Mouse (Mus musculus) ovary, postnatal 14 days (tissue): ENCODE results near the gene Arl16.
"Not testable (repeated sequence)": the region's sequence is repeated elsewhere in the genome, so short reads cannot be mapped to it uniquely, and the experiment has no call there.

Experiments
- DNase-seq: peaks from one replicate; pipeline ENCODE4 v3.0.0; 2022; ENCODE audit warnings: low spot score

Arl16 gene

DNA sequence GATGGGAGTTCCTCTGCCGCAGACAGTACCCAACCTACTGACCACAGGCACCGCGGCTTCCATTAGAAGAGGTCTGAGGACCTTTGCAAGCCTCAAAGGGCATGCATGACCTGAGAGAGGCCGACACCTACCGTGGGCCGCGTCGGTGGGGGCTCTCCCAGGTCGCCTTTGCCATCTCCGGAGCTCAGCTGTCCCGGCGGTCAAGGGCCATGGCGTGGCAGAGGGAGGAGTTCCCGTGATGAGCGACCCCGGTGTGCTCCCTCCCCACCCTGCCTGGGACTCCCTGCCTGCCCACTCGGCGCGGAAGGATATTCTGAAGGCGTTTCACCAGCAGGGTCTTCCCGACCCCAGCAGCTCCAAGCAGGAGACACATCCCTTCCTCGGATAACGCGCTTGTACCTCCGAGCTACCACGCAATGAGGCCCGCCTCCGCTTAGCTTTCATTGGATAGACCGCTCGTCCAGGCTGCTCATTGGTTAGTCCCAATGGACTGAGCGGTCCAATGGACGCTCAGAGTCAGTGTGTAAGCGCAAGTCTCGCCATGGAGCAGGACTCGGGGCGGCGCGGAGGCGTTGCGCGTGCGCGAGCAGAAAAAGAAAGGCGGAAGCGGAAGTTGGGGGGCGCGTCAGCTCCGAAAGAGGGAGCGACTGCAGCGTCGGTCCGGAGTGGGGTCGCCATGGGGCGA, at the start of gene Arl16:
TSS of gene Arl16 (minus strand) at position 557 of the 685 bp plus-strand sequence.
- peak; percentile 81 for DNase-seq

- no peak for DNase-seq
Observed at GRCm38 (mm10) chr11:120517147-120517546, 49.7 kb upstream of the Arl16 start.

GRCm38 (mm10) chr11:120515611-120516010, 48.2 kb upstream of the Arl16 start:
- peak; percentile 93 for DNase-seq

DNA sequence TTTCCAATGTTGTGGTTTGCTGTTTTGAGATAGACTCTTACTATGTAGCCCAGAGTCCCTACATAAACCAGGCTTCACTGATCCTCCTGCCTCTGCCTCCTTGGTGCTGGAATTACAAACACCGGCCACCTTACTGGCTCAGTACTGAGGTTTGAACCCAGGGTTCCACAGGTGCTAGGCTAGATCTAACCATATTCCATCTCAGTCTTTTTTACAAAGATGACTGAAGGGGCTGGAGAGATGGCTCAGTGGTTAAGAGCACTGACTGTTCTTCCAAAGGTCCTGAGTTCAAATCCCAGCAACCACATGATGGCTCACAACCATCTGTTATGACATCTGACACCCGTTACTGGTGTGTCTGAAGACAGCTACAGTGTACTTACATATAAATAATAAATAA, 46.9 kb upstream of the Arl16 start:
- DNase-seq, result not testable (repeated sequence)

GRCm38 (mm10) chr11:120512790-120513453, 45.5 kb upstream of the Arl16 start:
- DNase-seq, result no peak

DNA sequence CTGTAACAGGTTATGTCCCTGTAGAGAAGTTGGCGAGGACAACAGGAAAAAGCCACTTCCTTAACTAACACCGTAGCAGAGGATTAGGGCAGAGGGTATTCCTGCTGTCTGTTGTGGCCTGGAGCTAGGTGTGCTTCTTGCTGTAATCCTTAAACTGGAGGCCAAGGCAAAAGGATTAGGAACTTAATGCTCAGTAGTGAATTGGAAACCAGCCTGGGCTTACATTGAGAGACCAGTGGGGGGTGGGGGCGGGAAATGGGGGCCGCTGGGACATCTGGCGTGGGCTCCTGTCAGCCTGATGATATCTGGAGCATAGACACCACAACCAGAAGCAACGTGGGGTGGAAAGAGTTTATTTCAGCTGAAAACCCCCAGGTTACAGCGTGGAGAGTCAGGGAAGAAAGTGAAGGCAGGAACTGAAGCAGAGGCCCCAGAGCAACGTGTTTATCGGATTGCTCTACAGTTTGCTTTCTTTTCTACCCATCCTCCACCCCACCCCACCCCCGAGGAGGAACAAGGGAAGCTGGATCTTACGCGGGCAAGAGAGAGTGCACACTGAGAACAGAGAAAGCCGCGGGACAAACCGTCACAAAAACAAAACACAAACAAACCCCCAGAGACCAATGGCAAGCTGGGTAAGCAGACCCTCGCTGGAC, 43.1 kb upstream of the Arl16 start:
- DNase-seq, result no peak

- no peak for DNase-seq
Observed at GRCm38 (mm10) chr11:120509940-120510339, 42.5 kb upstream of the Arl16 start.

DNA sequence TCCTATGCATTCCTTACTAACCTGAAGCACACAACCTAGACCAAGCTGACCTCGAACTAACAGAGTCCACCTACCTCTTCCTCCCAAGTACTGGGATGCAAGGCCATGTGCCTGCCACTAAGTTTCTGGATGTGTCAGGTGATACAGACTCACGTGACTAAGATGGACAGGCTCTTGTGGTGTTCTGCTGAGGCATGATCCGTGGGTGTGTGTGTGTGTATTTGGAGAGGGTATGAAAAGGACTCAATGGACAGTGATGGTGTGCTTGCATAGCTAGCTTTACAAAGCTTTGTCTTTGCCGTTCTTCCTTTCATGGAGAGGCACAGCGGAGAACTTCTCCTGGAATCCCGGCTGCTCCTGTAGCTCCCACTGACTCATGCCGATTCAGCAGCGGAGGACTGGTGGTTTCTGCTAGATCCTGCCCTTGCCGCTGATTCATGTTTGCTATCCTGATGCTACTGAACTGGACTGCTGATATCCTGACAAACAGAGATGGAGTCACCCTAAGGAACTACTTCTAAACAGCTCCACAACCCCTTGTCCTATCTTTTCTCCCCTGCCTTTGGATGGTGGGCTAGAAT, 41.0 kb upstream of the Arl16 start:
- DNase-seq, result no peak

DNA sequence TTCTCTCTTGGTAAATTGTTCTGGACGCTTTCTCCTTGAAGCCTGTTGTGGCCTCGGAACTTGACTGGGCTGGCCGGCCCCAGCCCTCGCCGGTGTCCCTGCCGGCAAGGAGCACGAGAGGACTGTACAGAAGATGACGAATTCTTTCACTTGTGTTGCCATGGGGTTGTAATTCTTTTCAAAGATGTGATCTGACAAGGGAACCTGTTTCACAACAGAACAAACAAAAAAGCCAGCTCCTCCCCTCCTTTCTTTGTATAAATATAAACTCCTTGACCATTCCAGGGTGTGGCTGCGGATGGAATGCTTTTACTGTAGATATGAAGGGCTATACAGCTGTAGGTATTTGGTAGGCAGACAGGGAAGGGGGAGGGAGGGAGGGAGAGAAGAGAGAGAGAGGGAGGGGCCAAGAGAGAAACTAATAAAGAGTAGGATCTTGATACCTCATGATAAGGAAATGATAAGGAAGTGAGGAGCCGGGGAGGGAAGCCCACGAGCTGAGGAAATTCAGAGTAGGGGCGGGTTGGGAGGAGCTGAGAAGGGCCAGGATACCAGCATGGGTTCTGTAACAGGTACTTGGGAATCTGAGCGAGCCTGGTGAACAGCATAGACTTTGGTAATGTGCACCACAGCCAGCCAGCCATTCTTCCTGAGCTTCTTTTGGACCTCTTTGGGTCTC, 40.3 kb upstream of the Arl16 start:
- DNase-seq, result no peak

DNA sequence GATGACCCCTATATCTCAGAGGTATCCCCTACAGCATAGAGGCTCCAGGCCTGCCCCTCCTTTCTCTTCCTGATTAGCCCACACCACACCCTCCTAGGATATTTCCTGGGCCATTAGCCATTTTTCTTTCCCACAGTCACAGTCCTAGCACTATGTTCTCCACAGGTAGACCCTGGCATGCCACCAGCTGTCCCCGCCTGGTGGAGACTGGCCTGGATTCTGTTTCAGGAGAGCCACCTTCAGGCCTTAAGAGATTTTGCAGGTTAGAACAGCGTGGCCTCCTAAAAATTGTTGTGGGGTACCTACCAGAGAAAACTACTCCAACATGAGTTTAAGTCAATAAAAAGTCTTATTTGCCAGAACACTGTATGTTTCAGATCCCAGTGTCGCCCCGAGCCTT, 39.5 kb upstream of the Arl16 start:
- no peak for DNase-seq

DNA sequence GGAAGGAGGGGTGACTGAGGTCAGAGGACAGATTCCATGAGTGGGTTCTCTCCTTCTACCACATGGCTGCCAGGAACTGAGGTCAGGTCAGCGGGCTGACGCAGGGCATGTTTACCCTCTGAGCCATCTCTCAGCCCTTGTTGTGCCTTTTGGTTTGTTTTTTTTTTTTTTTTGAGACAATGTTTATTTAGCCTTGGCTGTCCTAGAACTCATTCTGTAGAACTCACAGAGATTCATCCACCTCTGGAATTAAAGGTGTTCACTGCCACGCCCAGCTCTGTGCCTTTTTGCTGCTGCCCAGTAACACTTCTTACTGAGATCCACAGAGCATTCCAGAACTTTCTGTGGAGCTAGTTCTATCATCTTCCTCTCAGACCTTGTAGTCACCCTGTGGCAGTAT, 38.3 kb upstream of the Arl16 start:
- DNase-seq, result no peak

DNA sequence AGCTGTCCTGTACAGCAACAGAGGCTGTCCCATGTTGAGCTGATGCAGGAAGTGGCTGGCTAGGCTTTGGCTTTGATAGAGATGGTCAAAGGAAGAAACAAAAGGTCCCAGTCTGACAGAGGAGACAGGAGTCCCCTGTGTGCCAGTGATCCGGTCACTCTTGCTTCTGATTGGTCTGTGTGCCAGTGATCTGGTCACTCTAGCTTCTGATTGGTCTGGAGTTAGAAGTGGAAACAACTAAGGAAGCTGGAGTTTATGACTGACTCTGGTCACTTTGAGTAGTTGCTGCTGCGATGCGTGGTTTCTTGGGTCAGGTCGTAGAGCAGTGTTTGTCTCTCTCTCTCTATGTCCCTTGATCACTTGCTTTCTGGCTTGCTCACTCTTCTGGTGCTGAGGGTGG, 34.3 kb upstream of the Arl16 start:
- DNase-seq, result no peak

- DNase-seq, result no peak
Observed at GRCm38 (mm10) chr11:120501018-120501417, 33.6 kb upstream of the Arl16 start.

DNA sequence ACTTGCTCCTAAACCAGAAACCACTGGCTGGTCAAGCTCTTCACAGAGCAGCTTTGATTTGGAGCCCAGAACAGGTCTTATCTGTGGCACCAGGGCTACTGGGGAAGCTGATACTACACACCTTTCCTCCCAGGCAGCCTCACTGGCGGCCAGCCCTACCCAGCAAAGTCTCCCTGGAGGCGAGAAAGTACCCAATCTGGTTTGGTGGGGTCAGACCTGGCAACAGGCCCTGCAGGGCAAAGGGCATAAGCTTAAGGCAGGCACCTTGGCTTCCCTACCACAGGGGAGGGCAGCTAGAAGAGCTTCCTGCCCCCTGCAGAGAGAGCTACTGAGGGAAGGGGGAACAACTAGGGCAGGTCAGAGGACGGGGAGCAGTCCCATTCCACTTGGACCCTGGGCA, 33.0 kb upstream of the Arl16 start:
- DNase-seq, result no peak

DNA sequence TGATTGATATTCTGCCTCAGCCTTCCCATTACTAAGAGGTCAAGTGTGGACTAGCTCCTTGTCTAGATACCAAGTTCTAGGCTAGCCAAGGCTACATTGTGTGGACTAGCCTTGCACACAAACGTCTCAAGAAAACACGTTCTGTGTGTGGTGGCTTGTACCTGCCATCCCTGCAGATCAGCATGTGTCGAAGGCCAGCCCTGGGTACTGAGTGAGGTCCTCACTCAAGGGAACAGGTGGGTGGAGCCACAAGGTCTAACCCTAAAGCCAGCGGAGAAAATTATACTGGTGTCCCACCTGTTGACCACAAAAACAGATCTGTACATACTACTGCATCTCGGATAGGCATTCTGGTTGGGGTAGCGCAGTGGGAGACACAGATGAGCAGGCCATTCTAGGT, 32.5 kb upstream of the Arl16 start:
- no peak for DNase-seq

- no peak for DNase-seq
Observed at GRCm38 (mm10) chr11:120498891-120499290, 31.5 kb upstream of the Arl16 start.

GRCm38 (mm10) chr11:120498226-120498625, 30.8 kb upstream of the Arl16 start:
- DNase-seq, result no peak

GRCm38 (mm10) chr11:120497436-120497835, 30.0 kb upstream of the Arl16 start:
- DNase-seq, result no peak

DNA sequence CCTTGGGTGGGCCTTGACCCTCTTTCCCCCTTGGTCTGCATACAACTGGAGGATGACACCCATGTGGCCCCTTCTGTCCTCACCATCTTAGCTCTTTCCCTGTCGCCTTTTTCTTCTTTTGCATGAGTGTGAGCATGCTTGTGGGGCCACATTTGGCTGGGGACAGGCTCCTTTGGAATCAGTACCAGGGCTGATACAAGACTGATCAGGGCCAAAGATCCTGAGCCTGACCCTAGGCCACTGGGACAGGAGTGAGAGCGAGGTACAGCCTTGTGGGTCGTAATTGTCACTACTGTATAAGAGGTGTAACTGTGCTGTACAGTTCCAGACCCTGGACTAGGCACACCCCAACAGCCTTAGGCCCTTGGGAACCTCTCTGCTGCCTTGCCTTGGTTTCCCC, 26.5 kb upstream of the Arl16 start:
- DNase-seq, result no peak

DNA sequence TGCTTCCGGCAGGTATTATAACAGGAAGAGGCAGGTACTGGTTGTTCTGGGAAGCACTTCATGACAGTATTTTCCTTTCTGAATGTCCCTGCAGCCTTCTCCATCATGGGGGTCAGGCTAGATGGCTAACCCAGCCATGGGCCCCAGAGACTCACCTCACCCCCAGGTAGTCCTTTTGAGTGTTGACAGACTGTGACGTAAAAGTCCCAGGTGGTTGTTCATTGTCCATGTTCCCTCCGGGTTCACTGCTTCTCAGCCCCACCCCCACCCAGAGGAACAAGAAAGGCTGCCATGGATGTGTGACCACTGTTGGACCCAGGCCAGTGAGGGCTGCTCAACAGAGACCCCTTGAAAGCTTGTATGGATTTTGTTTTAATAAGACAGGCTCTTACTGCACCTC, 25.9 kb upstream of the Arl16 start:
- DNase-seq, result no peak

- no peak for DNase-seq
Observed at GRCm38 (mm10) chr11:120492878-120493203, 25.4 kb upstream of the Arl16 start.

DNA sequence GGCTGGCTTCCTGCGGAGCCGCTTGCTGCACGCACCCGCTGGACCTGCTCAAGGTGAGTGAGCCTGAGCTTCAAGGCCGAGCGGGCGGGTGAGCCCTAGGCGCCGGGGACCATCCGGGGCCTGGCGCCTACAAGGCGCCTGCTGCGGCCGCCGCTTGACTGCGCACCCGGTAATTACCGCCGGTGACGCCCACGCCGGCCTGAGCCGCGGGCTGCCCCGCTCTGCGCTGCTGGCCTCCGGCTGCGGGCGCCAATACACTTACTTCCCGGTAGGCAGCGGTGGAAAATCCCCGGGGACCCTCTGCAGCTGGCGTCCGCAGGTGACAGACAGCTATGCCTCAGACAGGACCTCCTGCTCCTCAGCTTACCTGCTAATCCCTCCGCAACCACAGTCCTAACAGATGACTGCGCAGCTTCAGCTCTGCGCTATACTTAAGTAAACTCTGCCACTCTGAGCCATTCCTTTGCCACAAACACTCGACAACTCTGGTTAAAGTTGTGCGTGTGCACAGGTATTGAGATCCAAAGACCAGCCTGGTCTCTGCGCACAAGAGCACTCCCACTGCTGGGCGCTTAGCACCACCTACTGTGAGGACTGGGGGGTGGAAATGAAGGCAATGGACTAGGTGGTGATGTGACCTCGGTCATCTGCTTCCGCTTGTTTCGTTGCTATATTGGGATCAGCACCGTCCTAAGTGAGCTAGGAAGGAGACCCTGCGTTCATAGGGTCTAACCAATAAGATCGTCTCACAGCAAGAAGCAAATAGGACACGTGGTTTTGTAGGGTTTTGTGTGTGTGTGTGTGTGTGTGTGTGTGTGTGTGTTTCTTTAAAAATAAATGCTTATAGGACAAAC, 24.8 kb upstream of the Arl16 start:
- no peak for DNase-seq
